Mouse (Mus musculus) hindbrain, postnatal 0 days (tissue): ENCODE data around the gene Vmn2r117. TPM values are rescaled to one million over a fixed set of nuclear protein-coding genes. Genes with fewer than 3 reads are reported as not detected.
"Not testable (repeated sequence)": the region's sequence is repeated elsewhere in the genome, so short reads cannot be mapped to it uniquely, and the experiment has no call there.

ENCODE experiments used
- ATAC-seq: fragments of 200-750 bp; cut with Nextera tagmentation; 2 replicates; pipeline ENCODE4 v1.8.0; 2017; ENCODE audit warnings: mild to moderate bottlenecking, moderate TSS enrichment, moderate library complexity
- DNase-seq: peaks from one replicate; pipeline ENCODE4 v3.0.0-alpha.2; 2015; ENCODE audit warnings: low spot score
- H3K27ac ChIP-seq: fragments of 300-500 bp; sonication (generic); 2 replicates; pipeline ENCODE4 v1.5.1; 2014; ENCODE audit warnings: mild to moderate bottlenecking
- H3K27me3 ChIP-seq: fragments of 300-500 bp; sonication (generic); 2 replicates; pipeline ENCODE4 v1.6.1; 2014; ENCODE audit warnings: low read length, mixed read lengths; ENCODE audit not compliant: insufficient read depth
- H3K36me3 ChIP-seq: fragments of 300-500 bp; sonication (generic); 2 replicates; pipeline ENCODE4 v1.6.1; 2014; ENCODE audit warnings: low read length, mixed read lengths; ENCODE audit not compliant: insufficient read depth
- H3K4me1 ChIP-seq: fragments of 300-500 bp; sonication (generic); 2 replicates; pipeline ENCODE4 v1.6.1; 2014; ENCODE audit warnings: antibody characterized with exemption, low read length, mixed read lengths; ENCODE audit not compliant: insufficient read depth
- H3K4me2 ChIP-seq: fragments of 300-500 bp; sonication (generic); 2 replicates; pipeline ENCODE4 v1.6.1; 2014; ENCODE audit warnings: low read depth, mild to moderate bottlenecking, low read length, moderate library complexity, mixed read lengths
- H3K4me3 ChIP-seq: fragments of 300-500 bp; sonication (generic); 2 replicates; pipeline ENCODE4 v1.5.1; 2014; ENCODE audit warnings: low read length
- H3K9ac ChIP-seq: fragments of 300-500 bp; sonication (generic); replicated peaks from 2 replicates; pipeline ENCODE4 v1.6.1; 2014; ENCODE audit warnings: mild to moderate bottlenecking, low read length, moderate library complexity, mixed read lengths
- H3K9me3 ChIP-seq: fragments of 300-500 bp; sonication (generic); 2 replicates; pipeline ENCODE4 v1.6.1; 2016; ENCODE audit warnings: low read length, mixed read lengths
- CTCF ChIP-seq: IDR thresholded peaks from 2 replicates; pipeline ENCODE4 v1.5.1; 2016; ENCODE audit warnings: antibody characterized with exemption, control low read depth, low read depth
- WGBS: fragments of 180-500 bp; shearing (Covaris S2); extraction: QIAGEN DNeasy Blood & Tissue Kit; methylation state at CpG from one replicate; pipeline ENCODE4 v1.1.7; 2014; 5-methylcytosine and 5-hydroxymethylcytosine counted together
- polyA plus RNA-seq: library from polyadenylated mRNA; unstranded; fragments of >200 nt; fragmentation: Nextera tagmentation; extraction: Ambion mirVana; gene quantifications from 2 replicates; pipeline ENCODE4 v1.2.1, GENCODE M21; 2015
- total RNA-seq: library from RNA; depleted of rRNA; stranded (reverse); fragments of >200 nt; gene quantifications from 2 replicates; pipeline ENCODE4 v1.2.3, GENCODE M21; 2014; rRNA removed

Gene Vmn2r117
- not detected in 2 replicates for total RNA-seq
- not detected in 2 replicates for polyA plus RNA-seq

GRCm38 (mm10) chr17:23479599-23479998 is at the start of gene Vmn2r117:
Gene Vmn2r117 (minus strand): TSS chr17:23479699.
- not testable (repeated sequence) for H3K27me3 ChIP-seq, H3K4me1 ChIP-seq, DNase-seq, H3K36me3 ChIP-seq, H3K27ac ChIP-seq, H3K4me2 ChIP-seq, H3K9me3 ChIP-seq, H3K9ac ChIP-seq, ATAC-seq, H3K4me3 ChIP-seq
- WGBS, result 36% methylated on average over 1 of the region's 1 CpGs

GRCm38 (mm10) chr17:23522941-23523732 is 43.6 kb upstream of the Vmn2r117 start:
- not testable (repeated sequence) for ATAC-seq, H3K4me2 ChIP-seq, H3K9ac ChIP-seq, DNase-seq, H3K9me3 ChIP-seq, H3K36me3 ChIP-seq, H3K4me3 ChIP-seq, H3K27me3 ChIP-seq, H3K4me1 ChIP-seq, H3K27ac ChIP-seq
- whole genome bisulfite sequencing, result 75% methylated on average over 30 of the region's 30 CpGs

GRCm38 (mm10) chr17:23518701-23519423 is 39.4 kb upstream of the Vmn2r117 start:
- no peak for DNase-seq
- Histone ChIP-seq H3K9ac (no peak overlapping the region), H3K9me3 (peaks cover 6% of the 10 kb centered on the region; the same call in 1 of the 2 replicates), H3K4me1 (no peaks in the 10 kb centered on the region), H3K27ac (no peak overlapping the region), H3K4me3 (no peak overlapping the region), H3K36me3 (no peaks in the 10 kb centered on the region), H3K27me3 (no peaks in the 10 kb centered on the region), H3K4me2 (no peak overlapping the region)
- no peak for TF ChIP-seq CTCF
- ATAC-seq, result peak; percentile 55
- WGBS, result 73% methylated on average over 2 of the region's 2 CpGs

GRCm38 (mm10) chr17:23433150-23433679 is 46.3 kb downstream of the Vmn2r117 start:
- Histone ChIP-seq H3K9me3 (peaks cover 7% of the 10 kb centered on the region), H3K4me1 (no peaks in the 10 kb centered on the region), H3K27ac (no peak overlapping the region), H3K27me3 (no peaks in the 10 kb centered on the region), H3K9ac (no peak overlapping the region), H3K4me2 (no peak overlapping the region), H3K36me3 (no peaks in the 10 kb centered on the region), H3K4me3 (no peak overlapping the region)
- DNase-seq, result no peak
- WGBS, result 84% methylated on average over 6 of the region's 6 CpGs
- no peak for TF ChIP-seq CTCF
- 0 out of 2 replicates have a peak, but pooled peaks have one; percentile 32 for ATAC-seq

Other genes starting within 250 kb of the Vmn2r117 start
- not detected in 2 replicates for gene Vmn2r114, start 167.2 kb downstream of the Vmn2r117 start, total RNA-seq
- not detected in 2 replicates for gene Vmn2r114, start 167.2 kb downstream of the Vmn2r117 start, polyA plus RNA-seq
- gene Vmn2r115, start 136.0 kb downstream of the Vmn2r117 start, total RNA-seq, result not detected in 2 replicates
- not detected in 2 replicates for gene Vmn2r115, start 136.0 kb downstream of the Vmn2r117 start, polyA plus RNA-seq
- not detected in 2 replicates for gene Vmn2r116, start 95.1 kb downstream of the Vmn2r117 start, total RNA-seq
- not detected in 2 replicates for gene Vmn2r116, start 95.1 kb downstream of the Vmn2r117 start, polyA plus RNA-seq
- 17.1 and 28.1 TPM in 2 replicates for gene Zfp213, start 84.5 kb upstream of the Vmn2r117 start, total RNA-seq
- 9.4 and 10.3 TPM in 2 replicates for gene Zfp213, start 84.5 kb upstream of the Vmn2r117 start, polyA plus RNA-seq
- gene Zfp13, start 119.8 kb upstream of the Vmn2r117 start, total RNA-seq, result 37.6 and 44.0 TPM in 2 replicates
- gene Zfp13, start 119.8 kb upstream of the Vmn2r117 start, polyA plus RNA-seq, result 21.5 and 21.6 TPM in 2 replicates
- 0.10 TPM in 1 of 2 replicates, not detected in the other for gene Zscan10, start 121.2 kb upstream of the Vmn2r117 start, total RNA-seq
- 0.14 and 0.26 TPM in 2 replicates for gene Zscan10, start 121.2 kb upstream of the Vmn2r117 start, polyA plus RNA-seq
- 0.65 and 1.2 TPM in 2 replicates for gene Mmp25, start 165.6 kb upstream of the Vmn2r117 start, total RNA-seq
- 1.2 and 1.3 TPM in 2 replicates for gene Mmp25, start 165.6 kb upstream of the Vmn2r117 start, polyA plus RNA-seq
- gene Bicdl2, start 180.8 kb upstream of the Vmn2r117 start, total RNA-seq, result not detected in 2 replicates
- 0.11 and 0.18 TPM in 2 replicates for gene Bicdl2, start 180.8 kb upstream of the Vmn2r117 start, polyA plus RNA-seq
- gene Hcfc1r1, start 193.9 kb upstream of the Vmn2r117 start, total RNA-seq, result 107 and 126 TPM in 2 replicates
- gene Hcfc1r1, start 193.9 kb upstream of the Vmn2r117 start, polyA plus RNA-seq, result 209 and 217 TPM in 2 replicates
- gene Thoc6, start 194.2 kb upstream of the Vmn2r117 start, total RNA-seq, result 16.1 and 28.1 TPM in 2 replicates
- gene Thoc6, start 194.2 kb upstream of the Vmn2r117 start, polyA plus RNA-seq, result 28.4 and 29.1 TPM in 2 replicates
- 5.5 and 8.7 TPM in 2 replicates for gene Tnfrsf12a, start 197.8 kb upstream of the Vmn2r117 start, total RNA-seq
- 7.3 and 7.7 TPM in 2 replicates for gene Tnfrsf12a, start 197.8 kb upstream of the Vmn2r117 start, polyA plus RNA-seq
- gene Cldn6, start 199.6 kb upstream of the Vmn2r117 start, total RNA-seq, result 0.75 and 1.0 TPM in 2 replicates
- 0.33 and 0.34 TPM in 2 replicates for gene Cldn6, start 199.6 kb upstream of the Vmn2r117 start, polyA plus RNA-seq
- gene Cldn9, start 204.3 kb upstream of the Vmn2r117 start, total RNA-seq, result 1.0 and 1.9 TPM in 2 replicates
- gene Cldn9, start 204.3 kb upstream of the Vmn2r117 start, polyA plus RNA-seq, result 1.1 and 1.2 TPM in 2 replicates
- not detected in 2 replicates for gene 1520401A03Rik, start 243.1 kb upstream of the Vmn2r117 start, total RNA-seq
- gene 1520401A03Rik, start 243.1 kb upstream of the Vmn2r117 start, polyA plus RNA-seq, result 0.19 and 0.26 TPM in 2 replicates
- 27.1 and 27.8 TPM in 2 replicates for gene Pkmyt1, start 246.6 kb upstream of the Vmn2r117 start, total RNA-seq
- 19.5 and 20.1 TPM in 2 replicates for gene Pkmyt1, start 246.6 kb upstream of the Vmn2r117 start, polyA plus RNA-seq